Comparison of ENCODE assay signal across 15 mouse cellular contexts in the genomic region with DNA sequence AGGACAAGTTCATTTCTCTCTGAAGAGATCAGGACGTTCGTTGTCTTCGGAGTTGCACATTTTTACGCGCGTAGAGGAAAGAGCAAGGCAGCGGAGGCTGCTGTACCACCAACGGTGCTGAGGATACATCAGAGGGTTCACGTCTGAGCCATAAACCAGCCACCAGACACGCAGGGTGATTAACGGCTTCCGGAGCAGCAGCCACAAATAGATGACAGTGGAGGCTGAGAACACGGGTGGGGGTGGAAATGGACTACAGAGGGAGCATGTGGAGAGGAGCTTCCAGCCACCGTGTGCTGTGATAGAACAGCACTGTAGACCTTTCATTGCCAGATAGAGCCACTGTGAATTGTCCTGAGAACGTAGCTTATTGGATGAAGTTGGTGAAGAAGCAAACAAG. TPM values are rescaled to one million over a fixed set of nuclear protein-coding genes. Genes with fewer than 3 reads are reported as not detected.
A peak's percentile ranks its signal among the peaks of the same experiment; 100 is the strongest.
DNase-seq lines count a peak whose midpoint lies in the region; ATAC-seq lines count a peak whose summit lies in the region.
"Had no signal": no experiment of that assay in that cellular context is flagged by ENCODE, and none has a peak within 500 bp of the region (broad histone marks: within the 10 kb centered on the region; RNA-seq: fewer than 3 reads in every experiment).

No protein-coding gene starts in this region.

- no peak overlapping the region for H3K9ac ChIP-seq in hindbrain, embryonic 16.5 days (ENCODE audit: low read depth, low read length)

- H3K4me3 ChIP-seq in megakaryocyte, embryonic 14.5 days (replicated peaks), result peak overlapping the region; percentile 15
- H3K4me3 ChIP-seq in hindbrain, embryonic 16.5 days (ENCODE audit: low read length), result no peak overlapping the region
- H3K4me3 ChIP-seq: myocyte had no signal

- H3K27me3 ChIP-seq in megakaryocyte, embryonic 14.5 days (replicated peaks), result peaks cover 20% of the 10 kb centered on the region
- no peaks in the 10 kb centered on the region for H3K27me3 ChIP-seq in hindbrain, embryonic 16.5 days (replicated peaks; ENCODE audit: control insufficient read depth, insufficient read depth, low read length)

- peaks cover 5% of the 10 kb centered on the region; the same call in 1 of the 2 replicates for H3K4me1 ChIP-seq in megakaryocyte, embryonic 14.5 days
- no peaks in the 10 kb centered on the region for H3K4me1 ChIP-seq in hindbrain, embryonic 16.5 days (ENCODE audit: control insufficient read depth, insufficient read depth, low read depth, low read length)

- H3K27ac ChIP-seq in hindbrain, embryonic 16.5 days (ENCODE audit: low read depth, low read length), result no peak overlapping the region

- no peak for ATAC-seq in megakaryocyte, adult 5-6 weeks (ENCODE audit: poor library complexity, severe bottlenecking)
- no peak for ATAC-seq in hindbrain, embryonic 16.5 days

- no peaks in the 10 kb centered on the region for H3K9me3 ChIP-seq in megakaryocyte, embryonic 14.5 days
- H3K9me3 ChIP-seq in hindbrain, embryonic 16.5 days (ENCODE audit: control insufficient read depth, low read length), result no peaks in the 10 kb centered on the region

- no peak overlapping the region for H3K4me2 ChIP-seq in hindbrain, embryonic 16.5 days (ENCODE audit: low read length)

- peak; percentile 62 for DNase-seq in induced T-regulatory cell, adult 2 months (ENCODE audit: low read depth)
- DNase-seq in kidney, postnatal 4 days, result peak; percentile 52 to 68
- peak; percentile 41 for DNase-seq in thymus, postnatal 14 days
- DNase-seq in cerebellum, adult 11 months, result no peak
- no peak for DNase-seq in layer of hippocampus, postnatal 36 days
- DNase-seq: cerebellum, postnatal 14 days; heart, postnatal 36 days; right cerebral cortex, postnatal 4 days had no signal

- no peaks in the 10 kb centered on the region for H3K36me3 ChIP-seq in megakaryocyte, embryonic 14.5 days (replicated peaks; ENCODE audit: low read length)
- no peaks in the 10 kb centered on the region for H3K36me3 ChIP-seq in hindbrain, embryonic 16.5 days (ENCODE audit: control insufficient read depth, insufficient read depth, low read length)

- 56% methylated on average over 15 of the region's 15 CpGs for WGBS in hindbrain, embryonic 16.5 days

RNA-seq across cellular contexts. Expression of gene 1700020N01Rik, which starts 33.2 kb away (rescaled TPM):
- polyA plus RNA-seq in megakaryocyte, embryonic 14.5 days (2012; ENCODE audit: insufficient read depth, low replicate concordance), result not detected in 2 replicates
- not detected in 2 replicates for total RNA-seq in megakaryocyte, adult 5-6 weeks (2015)
- not detected in 2 replicates for total RNA-seq in megakaryocyte, adult 5-6 weeks (2017)
- not detected in 2 replicates for polyA plus RNA-seq in hindbrain, embryonic 16.5 days (2015; fragmentation: Nextera tagmentation; extraction: Ambion mirVana)
- total RNA-seq in layer of hippocampus, postnatal 36 days (2021), result not detected
- total RNA-seq: heart, postnatal 36 days; left cerebral cortex, adult 8-10 months had no signal
- polyA plus RNA-seq: gonadal fat pad, adult 2 months; lung, embryonic 16.5 days; myocyte had no signal

Comparison
In these comparisons a context has a peak if more than half of its experiments do, and no peak if none do; other contexts are left out.
1. DNase-seq: peak in induced T-regulatory cell, adult 2 months (single experiment), kidney, postnatal 4 days (2 of 2) and thymus, postnatal 14 days (single experiment); none in cerebellum, adult 11 months (single experiment) and layer of hippocampus, postnatal 36 days (0 of 2).